17 mouse cellular contexts compared by ENCODE assay signal in genomic region chr4:32535626-32536025, GRCm38 (mm10).
"Had no signal": no experiment of that assay in that cellular context is flagged by ENCODE, and none has a peak within 500 bp of the region (broad histone marks: within the 10 kb centered on the region; RNA-seq: fewer than 3 reads in every experiment).

No protein-coding gene starts in this region.

- H3K27me3 ChIP-seq: liver, embryonic 15.5 days; lung, embryonic 15.5 days; neural tube, embryonic 12.5 days; stomach, embryonic 15.5 days had no signal

- DNase-seq: liver, postnatal 0 days; lung, adult 2 months; lung, postnatal 14 days; lung, postnatal 36 days; midbrain, embryonic 14.5 days; right cerebral cortex, postnatal 14 days; thymus, adult 2 months; thymus, postnatal 25 days; thymus, postnatal 4 days had no signal

- H3K4me2 ChIP-seq: liver, embryonic 15.5 days; lung, embryonic 15.5 days; neural tube, embryonic 12.5 days; stomach, embryonic 15.5 days had no signal

- H3K4me3 ChIP-seq: liver, embryonic 15.5 days; lung, embryonic 15.5 days; megakaryocyte, embryonic 14.5 days; neural tube, embryonic 12.5 days; stomach, embryonic 15.5 days had no signal

- H3K9ac ChIP-seq: liver, embryonic 15.5 days; liver, postnatal 0 days; lung, embryonic 15.5 days; neural tube, embryonic 12.5 days; stomach, embryonic 15.5 days had no signal

- H3K27ac ChIP-seq: liver, embryonic 15.5 days; lung, embryonic 15.5 days; macrophage; neural tube, embryonic 12.5 days; stomach, embryonic 15.5 days; stomach, postnatal 0 days had no signal

- H3K36me3 ChIP-seq: liver, embryonic 15.5 days; lung, embryonic 15.5 days; neural tube, embryonic 12.5 days; stomach, embryonic 15.5 days had no signal

- H3K9me3 ChIP-seq: liver, embryonic 15.5 days; lung, embryonic 15.5 days; megakaryocyte, embryonic 14.5 days; neural tube, embryonic 12.5 days; stomach, embryonic 15.5 days had no signal

- ATAC-seq: liver, postnatal 0 days; lung, postnatal 0 days had no signal
